Mouse (Mus musculus): ENCODE results near the gene Twf2. TPM values are rescaled to one million over a fixed set of nuclear protein-coding genes. Genes with fewer than 3 reads are reported as not detected.

Gene Twf2
- polyA plus RNA-seq, 1 experiment from 2014 or later, result 52.2 TPM

- Histone ChIP-seq H3K4me3 (replicated peaks) (no peak overlapping the region), H3K27ac (no peak overlapping the region), H3K27me3 (no peaks in the 10 kb centered on the region), H3K36me3 (peaks cover 39% of the 10 kb centered on the region), H3K9me3 (no peaks in the 10 kb centered on the region), H3K4me2 (replicated peaks) (no peak overlapping the region), H3K9ac (replicated peaks) (no peak overlapping the region), H3K4me1 (replicated peaks) (peaks cover 18% of the 10 kb centered on the region)
- WGBS, result 88% methylated on average over 6 of the region's 6 CpGs
- no peak for ATAC-seq
Measured at GRCm38 (mm10) chr9:106215341-106216125, 12.6 kb downstream of the Twf2 start.

DNA sequence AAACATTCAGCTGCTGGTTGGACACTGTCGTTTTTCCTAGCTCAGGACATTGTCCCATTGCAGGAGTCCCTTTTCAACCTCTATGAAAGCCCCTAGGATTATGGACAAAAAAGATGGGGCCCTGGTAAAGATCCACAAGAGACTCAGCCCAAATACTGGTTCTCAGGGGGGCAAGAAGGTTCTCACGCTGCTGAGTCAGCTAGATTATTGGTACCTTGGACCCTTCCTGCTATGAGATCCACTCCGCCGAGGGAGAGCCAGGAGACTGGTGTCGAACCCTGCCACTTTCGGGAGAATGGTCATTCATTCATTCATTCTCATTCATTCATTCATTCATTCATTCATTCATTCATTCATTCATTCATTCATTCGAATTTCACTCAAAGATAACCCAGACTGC lies 14.1 kb downstream of the Twf2 start:
- WGBS, result 84% methylated on average over 7 of the region's 7 CpGs
- Histone ChIP-seq H3K9me3 (no peaks in the 10 kb centered on the region), H3K36me3 (peaks cover 39% of the 10 kb centered on the region), H3K27me3 (no peaks in the 10 kb centered on the region), H3K4me2 (replicated peaks) (no peak overlapping the region), H3K9ac (replicated peaks) (no peak overlapping the region), H3K4me3 (replicated peaks) (no peak overlapping the region), H3K4me1 (replicated peaks) (peaks cover 6% of the 10 kb centered on the region), H3K27ac (no peak overlapping the region)
- ATAC-seq, result no peak

DNA sequence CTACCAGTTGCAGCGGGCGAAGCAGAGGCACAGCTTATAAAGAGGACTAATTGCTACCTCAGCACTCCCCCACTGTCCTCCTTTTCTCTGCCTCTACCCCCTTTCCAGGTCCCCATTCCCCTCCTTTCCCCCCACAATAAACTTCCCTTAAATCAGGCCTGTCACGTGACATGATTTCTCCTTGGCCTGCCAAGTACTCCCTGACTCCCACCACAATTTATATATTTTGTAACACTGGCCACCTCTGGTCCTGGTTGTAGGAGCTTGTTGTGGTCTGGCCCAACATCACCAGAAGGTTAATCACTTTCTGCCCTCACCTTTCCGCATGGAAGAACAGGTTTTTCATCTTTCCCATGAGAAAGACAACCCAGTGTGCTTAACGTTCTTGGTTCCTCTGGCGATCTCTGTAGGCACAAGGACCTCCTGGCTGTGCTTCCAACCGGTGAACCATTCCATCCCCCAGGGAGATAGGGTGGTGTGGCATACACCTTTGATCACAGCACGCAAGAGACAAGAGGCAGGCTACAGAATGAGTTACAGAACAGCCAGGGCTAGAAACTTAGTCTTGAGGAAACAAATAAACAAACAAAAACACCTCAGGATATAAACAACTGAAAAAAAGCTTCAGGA lies 18.1 kb downstream of the Twf2 start:
- 73% methylated on average over 8 of the region's 8 CpGs for WGBS
- H3K4me1 ChIP-seq (replicated peaks), result peaks cover 5% of the 10 kb centered on the region
- H3K27me3 ChIP-seq, result peaks cover 15% of the 10 kb centered on the region
- no peak overlapping the region for H3K9ac ChIP-seq (replicated peaks)
- no peak for ATAC-seq
- H3K9me3 ChIP-seq, result no peaks in the 10 kb centered on the region
- H3K27ac ChIP-seq, result no peak overlapping the region
- no peak overlapping the region for H3K4me3 ChIP-seq (replicated peaks)
- H3K36me3 ChIP-seq, result peaks cover 4% of the 10 kb centered on the region; the same call in 1 of the 2 replicates
- no peak overlapping the region for H3K4me2 ChIP-seq (replicated peaks)

DNA sequence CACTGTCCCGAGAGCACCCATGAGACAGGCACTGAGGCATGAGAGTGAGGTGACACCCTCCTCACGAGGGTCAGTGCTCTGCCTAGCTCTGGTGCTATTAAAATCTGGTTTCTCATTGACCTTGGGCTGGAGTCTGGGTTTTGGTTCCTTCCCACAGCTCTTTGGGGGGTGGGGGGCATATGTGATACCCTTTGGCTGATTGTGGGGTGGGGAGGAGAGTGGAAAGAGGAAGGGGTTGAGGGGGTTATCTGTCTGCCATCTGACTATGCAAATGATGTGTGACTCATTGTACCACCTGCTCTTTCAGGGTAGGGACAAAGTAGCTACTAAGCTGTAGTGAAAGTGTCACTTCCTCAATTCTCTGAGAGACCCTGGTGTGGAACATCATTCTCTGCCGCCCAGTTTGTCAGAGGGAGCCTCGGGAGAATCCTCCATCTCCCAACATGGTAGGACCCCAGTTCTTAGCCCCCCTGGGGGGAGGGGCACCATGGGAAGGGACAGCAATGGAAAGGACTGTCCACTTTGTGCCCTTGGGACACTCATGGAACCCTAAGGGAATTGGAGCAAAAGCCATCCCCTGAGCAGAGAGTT lies 19.4 kb downstream of the Twf2 start, which contains the start of gene Tlr9:
Gene Tlr9 (plus strand): TSS at position 338 of the 591 bp plus-strand sequence.
- H3K36me3 ChIP-seq, result no peaks in the 10 kb centered on the region
- H3K4me3 ChIP-seq (replicated peaks), result no peak within 1 kb of the TSS
- ATAC-seq, result no peak
- H3K9ac ChIP-seq (replicated peaks), result no peak within 1 kb of the TSS
- H3K9me3 ChIP-seq, result no peaks in the 10 kb centered on the region
- peaks cover 15% of the 10 kb centered on the region for H3K27me3 ChIP-seq
- peaks cover 11% of the 10 kb centered on the region for H3K4me1 ChIP-seq (replicated peaks)
- 84% methylated on average over 4 of the region's 4 CpGs for WGBS
- no peak within 1 kb of the TSS for H3K4me2 ChIP-seq (replicated peaks)
- no peak within 1 kb of the TSS for H3K27ac ChIP-seq

DNA sequence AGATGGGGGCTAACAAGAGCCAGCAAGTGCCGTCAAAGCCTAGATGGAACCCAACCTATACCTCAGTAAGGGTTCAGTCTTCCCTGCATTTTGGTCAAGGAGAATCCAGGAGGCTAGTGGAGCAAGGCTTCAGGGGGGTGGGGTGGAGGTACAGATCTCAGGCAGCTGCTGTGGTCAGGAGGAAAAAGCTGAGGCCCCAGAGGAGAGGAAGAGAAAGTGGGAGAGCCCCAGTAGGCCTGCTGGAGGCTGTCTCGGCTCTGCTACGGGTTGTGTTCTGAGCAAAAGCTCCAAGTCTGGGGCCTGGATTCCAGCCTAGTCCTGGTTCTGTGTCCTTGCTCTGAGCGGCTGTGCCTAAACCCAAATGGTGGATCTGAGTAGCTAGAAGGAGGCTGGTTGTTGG lies 20.1 kb downstream of the Twf2 start:
- Histone ChIP-seq H3K27ac (no peak overlapping the region), H3K36me3 (no peaks in the 10 kb centered on the region), H3K9me3 (no peaks in the 10 kb centered on the region), H3K4me2 (replicated peaks) (no peak overlapping the region), H3K9ac (replicated peaks) (no peak overlapping the region), H3K27me3 (peaks cover 15% of the 10 kb centered on the region), H3K4me1 (replicated peaks) (peaks cover 11% of the 10 kb centered on the region), H3K4me3 (replicated peaks) (no peak overlapping the region)
- ATAC-seq, result no peak
- WGBS, result 89% methylated on average over 4 of the region's 4 CpGs

GRCm38 (mm10) chr9:106225469-106226150 lies 22.7 kb downstream of the Twf2 start:
- peaks cover 11% of the 10 kb centered on the region for H3K4me1 ChIP-seq (replicated peaks)
- WGBS, result 62% methylated on average over 24 of the region's 24 CpGs
- peak; percentile 51 for ATAC-seq

GRCm38 (mm10) chr9:106226151-106226682 lies 23.3 kb downstream of the Twf2 start:
- 6% methylated on average over 34 of the region's 34 CpGs for WGBS
- H3K4me2 ChIP-seq (replicated peaks), result peak overlapping the region; percentile 69
- H3K27ac ChIP-seq, result 0 out of 2 replicates have a peak overlapping the region, but pooled peaks have one; percentile 5
- no peaks in the 10 kb centered on the region for H3K9me3 ChIP-seq
- no peaks in the 10 kb centered on the region for H3K36me3 ChIP-seq
- peaks cover 15% of the 10 kb centered on the region for H3K27me3 ChIP-seq
- peak overlapping the region; percentile 40 for H3K4me3 ChIP-seq (replicated peaks)
- peaks cover 11% of the 10 kb centered on the region for H3K4me1 ChIP-seq (replicated peaks)
- H3K9ac ChIP-seq (replicated peaks), result peak overlapping the region; percentile 63
- peak; percentile 81 for ATAC-seq

More at GRCm38 (mm10) chr9:106225469-106226150, 22.7 kb downstream of the Twf2 start:
- H3K4me2 ChIP-seq (replicated peaks), result peak overlapping the region; percentile 69
- H3K9ac ChIP-seq (replicated peaks), result peak overlapping the region; percentile 63
- no peak overlapping the region for H3K27ac ChIP-seq
- H3K27me3 ChIP-seq, result peaks cover 15% of the 10 kb centered on the region
- peak overlapping the region; percentile 40 for H3K4me3 ChIP-seq (replicated peaks)
- H3K9me3 ChIP-seq, result no peaks in the 10 kb centered on the region
- no peaks in the 10 kb centered on the region for H3K36me3 ChIP-seq

DNA sequence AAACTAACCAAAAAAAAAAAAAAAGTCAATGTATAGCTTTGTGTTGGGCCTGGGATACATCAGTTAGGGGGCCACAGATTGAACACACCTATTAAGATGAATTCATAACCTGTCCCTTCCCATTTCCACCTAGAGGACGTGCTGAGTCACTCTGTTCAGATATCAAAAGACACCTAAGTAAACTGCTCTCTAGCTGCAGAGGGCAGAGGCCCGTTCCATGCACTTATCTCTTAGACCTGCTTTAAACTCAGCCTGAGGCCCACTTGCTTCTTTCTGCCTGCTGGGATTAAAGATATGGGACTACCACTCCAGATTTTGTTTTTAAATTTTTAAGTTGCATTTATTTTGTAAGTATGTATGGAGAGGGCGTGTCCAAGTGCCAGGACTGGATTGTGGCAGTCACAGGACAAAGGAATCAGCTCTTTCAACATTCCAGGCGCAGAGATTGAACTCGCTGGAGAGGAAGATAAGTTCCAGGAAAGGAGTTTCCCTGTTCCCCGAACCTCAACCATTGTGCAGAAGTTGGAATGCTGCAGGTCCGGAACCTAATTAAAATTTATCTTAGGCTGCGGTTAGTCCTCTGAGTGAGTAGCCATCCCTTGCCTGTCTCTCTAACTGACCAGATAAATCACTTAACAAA lies 25.0 kb downstream of the Twf2 start:
- peaks cover 15% of the 10 kb centered on the region for H3K27me3 ChIP-seq
- H3K27ac ChIP-seq, result no peak overlapping the region
- no peak overlapping the region for H3K9ac ChIP-seq (replicated peaks)
- H3K9me3 ChIP-seq, result no peaks in the 10 kb centered on the region
- WGBS, result 67% methylated on average over 8 of the region's 8 CpGs
- peaks cover 7% of the 10 kb centered on the region for H3K36me3 ChIP-seq
- H3K4me2 ChIP-seq (replicated peaks), result no peak overlapping the region
- ATAC-seq, result no peak
- peaks cover 11% of the 10 kb centered on the region for H3K4me1 ChIP-seq (replicated peaks)
- H3K4me3 ChIP-seq (replicated peaks), result no peak overlapping the region

- Histone ChIP-seq H3K4me3 (replicated peaks) (no peak overlapping the region), H3K36me3 (peaks cover 29% of the 10 kb centered on the region), H3K9ac (replicated peaks) (no peak overlapping the region), H3K27ac (no peak overlapping the region), H3K4me2 (replicated peaks) (no peak overlapping the region), H3K4me1 (replicated peaks) (peaks cover 11% of the 10 kb centered on the region), H3K9me3 (no peaks in the 10 kb centered on the region), H3K27me3 (peaks cover 6% of the 10 kb centered on the region)
- no peak for ATAC-seq
- WGBS, result 86% methylated on average over 9 of the region's 9 CpGs
Measured at GRCm38 (mm10) chr9:106230051-106230733, 27.3 kb downstream of the Twf2 start.

GRCm38 (mm10) chr9:106230734-106231106 lies 27.8 kb downstream of the Twf2 start:
- H3K36me3 ChIP-seq, result peaks cover 34% of the 10 kb centered on the region
- H3K4me1 ChIP-seq (replicated peaks), result peaks cover 8% of the 10 kb centered on the region
- no peaks in the 10 kb centered on the region for H3K9me3 ChIP-seq
- no peak overlapping the region for H3K4me2 ChIP-seq (replicated peaks)
- no peak overlapping the region for H3K4me3 ChIP-seq (replicated peaks)
- no peak overlapping the region for H3K9ac ChIP-seq (replicated peaks)
- no peak overlapping the region for H3K27ac ChIP-seq
- no peak for ATAC-seq
- H3K27me3 ChIP-seq, result peaks cover under 1% of the 10 kb centered on the region; the same call in 1 of the 2 replicates
- 55% methylated on average over 3 of the region's 3 CpGs for WGBS

GRCm38 (mm10) chr9:106231220-106231619 lies 28.3 kb downstream of the Twf2 start:
- peaks cover 3% of the 10 kb centered on the region for H3K4me1 ChIP-seq (replicated peaks)

More at GRCm38 (mm10) chr9:106231220-106231619, 28.3 kb downstream of the Twf2 start:
- H3K27me3 ChIP-seq, result no peaks in the 10 kb centered on the region
- no peak for ATAC-seq
- no peak overlapping the region for H3K9ac ChIP-seq (replicated peaks)
- H3K4me2 ChIP-seq (replicated peaks), result no peak overlapping the region
- no peaks in the 10 kb centered on the region for H3K9me3 ChIP-seq
- H3K36me3 ChIP-seq, result peaks cover 39% of the 10 kb centered on the region
- 79% methylated on average over 7 of the region's 7 CpGs for WGBS
- H3K27ac ChIP-seq, result no peak overlapping the region
- H3K4me3 ChIP-seq (replicated peaks), result no peak overlapping the region
